Mouse (Mus musculus): ENCODE results near the gene Ppp1r12a. TPM values are rescaled to one million over a fixed set of nuclear protein-coding genes. Genes with fewer than 3 reads are reported as not detected.

Ppp1r12a gene
- total RNA-seq, 2 experiments from 2014 or later: 64.2 to 131 TPM

- no peak for ATAC-seq (replicated peaks; ENCODE audit: low FRiP score, low TSS enrichment, poor library complexity, severe bottlenecking)
Measured at GRCm38 (mm10) chr10:108283837-108284236, 121.8 kb downstream of the Ppp1r12a start.

- no peak for ATAC-seq (replicated peaks; ENCODE audit: low FRiP score, low TSS enrichment, poor library complexity, severe bottlenecking)
Measured at GRCm38 (mm10) chr10:108284445-108284844, 122.5 kb downstream of the Ppp1r12a start.

- ATAC-seq (replicated peaks; ENCODE audit: low FRiP score, low TSS enrichment, poor library complexity, severe bottlenecking): no peak
Measured at GRCm38 (mm10) chr10:108284977-108285376, 123.0 kb downstream of the Ppp1r12a start.

- ATAC-seq (replicated peaks; ENCODE audit: low FRiP score, low TSS enrichment, poor library complexity, severe bottlenecking): no peak
Measured at GRCm38 (mm10) chr10:108286658-108287437, 124.9 kb downstream of the Ppp1r12a start.

- no peak for ATAC-seq (replicated peaks; ENCODE audit: low FRiP score, low TSS enrichment, poor library complexity, severe bottlenecking)
Measured at GRCm38 (mm10) chr10:108287438-108287801, 125.4 kb downstream of the Ppp1r12a start.

GRCm38 (mm10) chr10:108290046-108290445 is 128.1 kb downstream of the Ppp1r12a start:
- ATAC-seq (replicated peaks; ENCODE audit: low FRiP score, low TSS enrichment, poor library complexity, severe bottlenecking): no peak

GRCm38 (mm10) chr10:108291688-108292471 is 129.9 kb downstream of the Ppp1r12a start:
- no peak for ATAC-seq (replicated peaks; ENCODE audit: low FRiP score, low TSS enrichment, poor library complexity, severe bottlenecking)

GRCm38 (mm10) chr10:108292651-108293050 is 130.7 kb downstream of the Ppp1r12a start:
- ATAC-seq (replicated peaks; ENCODE audit: low FRiP score, low TSS enrichment, poor library complexity, severe bottlenecking): no peak

- no peak for ATAC-seq (replicated peaks; ENCODE audit: low FRiP score, low TSS enrichment, poor library complexity, severe bottlenecking)
Measured at GRCm38 (mm10) chr10:108293620-108294195, 131.7 kb downstream of the Ppp1r12a start.

- no peak for ATAC-seq (replicated peaks; ENCODE audit: low FRiP score, low TSS enrichment, poor library complexity, severe bottlenecking)
Measured at GRCm38 (mm10) chr10:108294766-108295165, 132.8 kb downstream of the Ppp1r12a start.

GRCm38 (mm10) chr10:108296446-108296845 is 134.5 kb downstream of the Ppp1r12a start:
- ATAC-seq (replicated peaks; ENCODE audit: low FRiP score, low TSS enrichment, poor library complexity, severe bottlenecking): no peak

GRCm38 (mm10) chr10:108298261-108298660 is 136.3 kb downstream of the Ppp1r12a start:
- ATAC-seq (replicated peaks; ENCODE audit: low FRiP score, low TSS enrichment, poor library complexity, severe bottlenecking): no peak

- no peak for ATAC-seq (replicated peaks; ENCODE audit: low FRiP score, low TSS enrichment, poor library complexity, severe bottlenecking)
Measured at GRCm38 (mm10) chr10:108298841-108299545, 137.0 kb downstream of the Ppp1r12a start.

- ATAC-seq (replicated peaks; ENCODE audit: low FRiP score, low TSS enrichment, poor library complexity, severe bottlenecking): no peak
Measured at GRCm38 (mm10) chr10:108299828-108300227, 137.8 kb downstream of the Ppp1r12a start.

- ATAC-seq (replicated peaks; ENCODE audit: low FRiP score, low TSS enrichment, poor library complexity, severe bottlenecking): peak; percentile 93
Measured at GRCm38 (mm10) chr10:108300843-108301242, 138.8 kb downstream of the Ppp1r12a start.

- ATAC-seq (replicated peaks; ENCODE audit: low FRiP score, low TSS enrichment, poor library complexity, severe bottlenecking): no peak
Measured at GRCm38 (mm10) chr10:108307772-108308171, 145.8 kb downstream of the Ppp1r12a start.

GRCm38 (mm10) chr10:108310195-108310594 is 148.2 kb downstream of the Ppp1r12a start:
- ATAC-seq (replicated peaks; ENCODE audit: low FRiP score, low TSS enrichment, poor library complexity, severe bottlenecking): no peak

- no peak for ATAC-seq (replicated peaks; ENCODE audit: low FRiP score, low TSS enrichment, poor library complexity, severe bottlenecking)
Measured at GRCm38 (mm10) chr10:108311396-108311795, 149.4 kb downstream of the Ppp1r12a start.

GRCm38 (mm10) chr10:108313845-108314244 is 151.9 kb downstream of the Ppp1r12a start:
- no peak for ATAC-seq (replicated peaks; ENCODE audit: low FRiP score, low TSS enrichment, poor library complexity, severe bottlenecking)

- ATAC-seq (replicated peaks; ENCODE audit: low FRiP score, low TSS enrichment, poor library complexity, severe bottlenecking): no peak
Measured at GRCm38 (mm10) chr10:108314396-108314795, 152.4 kb downstream of the Ppp1r12a start.
